In genomic region chr2:145905884-145906283, GRCm38 (mm10) we compare ENCODE assay signal across 4 mouse cellular contexts. TPM values are rescaled to one million over a fixed set of nuclear protein-coding genes. Genes with fewer than 3 reads are reported as not detected.
"Had no signal": no experiment of that assay in that cellular context is flagged by ENCODE, and none has a peak within 500 bp of the region (broad histone marks: within the 10 kb centered on the region; RNA-seq: fewer than 3 reads in every experiment).

No protein-coding gene starts in this region.

RNA-seq across cellular contexts. Expression of gene Cfap61, which starts 28.7 kb away (rescaled TPM):
- total RNA-seq: monocyte, adult 5-6 weeks; neutrophil, adult 5-6 weeks had no signal
- polyA plus RNA-seq: liver, embryonic 11.5 days; liver, embryonic 16.5 days had no signal
